Mouse (Mus musculus) T-helper 2 cell (primary cell): ENCODE data around the gene Wfdc11.
"Not testable (repeated sequence)": the region's sequence is repeated elsewhere in the genome, so short reads cannot be mapped to it uniquely, and the experiment has no call there.

ENCODE experiments used
- in situ Hi-C: fragments of 300-600 bp; cut with MboI, MseI; formaldehyde crosslinking; loops from one replicate; pipeline ENCODE4 v1.15.1; 2025; ENCODE audit warnings: high pct_unique_total_duplicates

The Wfdc11 gene

GRCm38 (mm10) chr2:164673987-164674386 lies at the start of gene Wfdc11:
Gene Wfdc11, minus strand, starts transcription at chr2:164674087.
- in situ Hi-C loops, result no loop called here

- in situ Hi-C loops, result loop anchor here (5.0 to 10.0 kb wide), 2 partner anchors 298 to 494 kb away; no protein-coding TSS in a partner anchor
Measured at GRCm38 (mm10) chr2:164723276-164723675, 49.4 kb upstream of the Wfdc11 start.

- in situ Hi-C loops, result not testable (repeated sequence)
Measured at GRCm38 (mm10) chr2:164716194-164716786, 42.4 kb upstream of the Wfdc11 start.

DNA sequence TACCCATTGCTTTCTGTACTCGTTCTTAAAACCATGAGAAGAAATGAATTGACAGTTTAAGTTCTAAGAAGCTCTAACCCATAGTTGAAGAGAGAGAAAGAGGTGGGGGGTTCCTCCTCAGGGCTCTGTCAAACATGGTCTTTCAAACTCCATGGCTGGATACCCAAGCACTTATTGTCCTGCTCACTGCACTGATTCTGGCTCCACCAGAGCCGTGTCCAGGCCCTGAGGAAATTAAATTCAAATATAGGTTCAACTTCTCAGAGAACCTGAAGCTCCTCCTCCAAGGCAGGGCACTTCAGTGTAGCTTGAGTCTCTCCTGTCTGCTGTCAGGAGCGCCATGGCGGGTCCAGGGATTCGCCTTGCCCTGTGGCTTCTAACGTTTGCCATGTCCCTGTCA lies 41.1 kb upstream of the Wfdc11 start, which contains the start of gene Spint5:
Gene Spint5 (plus strand): TSS at position 301 of the 400 bp plus-strand sequence.
- in situ Hi-C loops, result no loop called here

GRCm38 (mm10) chr2:164705991-164706390 lies 32.1 kb upstream of the Wfdc11 start:
- in situ Hi-C loops, result no loop called here

GRCm38 (mm10) chr2:164705328-164705727 lies 31.4 kb upstream of the Wfdc11 start:
- in situ Hi-C loops, result no loop called here

GRCm38 (mm10) chr2:164704235-164704634 lies 30.3 kb upstream of the Wfdc11 start:
- in situ Hi-C loops, result no loop called here

DNA sequence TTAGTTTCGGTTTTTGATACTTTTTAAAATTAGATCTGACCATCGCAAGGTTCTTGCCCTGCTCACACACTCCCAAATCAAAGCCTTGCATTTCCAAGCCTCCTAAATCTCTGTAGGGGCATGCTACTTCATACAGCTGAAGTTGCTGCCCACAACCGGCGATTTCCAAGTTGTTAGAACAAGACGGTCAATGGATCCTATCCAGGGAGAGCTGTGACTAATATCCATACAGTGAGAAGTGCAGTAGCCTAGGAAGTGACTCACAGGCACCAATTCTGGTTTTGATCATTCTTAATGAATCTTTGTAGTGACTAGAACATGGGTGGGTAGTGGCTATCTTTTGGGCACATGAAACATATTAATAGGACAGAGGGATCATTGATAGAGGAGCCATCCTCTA lies 27.9 kb upstream of the Wfdc11 start:
- in situ Hi-C loops, result no loop called here

- in situ Hi-C loops, result no loop called here
Measured at GRCm38 (mm10) chr2:164700959-164701358, 27.1 kb upstream of the Wfdc11 start.

DNA sequence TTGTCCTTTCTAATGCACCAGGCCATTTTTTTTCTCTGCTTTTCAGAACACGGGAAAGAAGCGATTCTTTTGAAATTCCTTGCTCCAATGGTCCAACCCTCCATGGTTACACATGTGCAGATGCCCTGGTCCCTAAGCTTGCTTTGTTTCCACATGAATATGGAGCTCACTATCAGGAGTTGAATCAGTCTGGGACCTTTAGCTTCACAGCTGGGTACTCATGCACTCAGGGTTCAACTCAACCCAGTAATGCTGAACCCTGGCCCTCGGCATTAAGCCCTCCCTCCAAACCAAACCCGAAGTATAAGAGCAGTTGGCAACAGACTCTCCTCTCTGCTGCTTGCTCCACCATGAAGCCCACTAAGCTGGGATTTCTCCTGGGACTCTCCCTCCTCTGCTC lies 24.3 kb upstream of the Wfdc11 start, which contains the start of gene Spint4:
Gene Spint4 (plus strand): TSS at position 301 of the 400 bp plus-strand sequence.
- in situ Hi-C loops, result no loop called here

DNA sequence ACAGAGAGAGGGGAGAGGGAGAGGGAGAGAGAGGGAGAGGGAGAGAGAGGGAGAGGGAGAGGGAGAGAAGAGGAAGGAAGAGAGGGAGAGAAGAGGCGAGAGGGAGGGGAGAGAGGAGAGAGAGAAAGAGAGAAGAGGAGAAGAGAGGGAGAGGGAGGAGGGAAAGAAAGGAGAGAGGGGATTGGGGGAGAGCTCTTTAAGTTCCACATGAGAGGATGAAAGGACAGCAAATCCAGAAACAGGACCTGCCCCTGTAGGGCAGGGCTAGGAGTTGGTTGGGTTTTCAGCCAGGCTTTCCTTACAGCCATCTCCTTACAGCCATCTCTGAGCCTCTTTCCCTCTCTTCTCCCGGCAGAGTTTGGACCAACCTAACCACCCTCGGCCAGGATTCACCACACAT lies 10.9 kb upstream of the Wfdc11 start, which contains the start of gene Wfdc13:
Gene Wfdc13 (plus strand): TSS at position 301 of the 400 bp plus-strand sequence.
- in situ Hi-C loops, result no loop called here

GRCm38 (mm10) chr2:164679906-164680305 lies 6.0 kb upstream of the Wfdc11 start:
- in situ Hi-C loops, result no loop called here

DNA sequence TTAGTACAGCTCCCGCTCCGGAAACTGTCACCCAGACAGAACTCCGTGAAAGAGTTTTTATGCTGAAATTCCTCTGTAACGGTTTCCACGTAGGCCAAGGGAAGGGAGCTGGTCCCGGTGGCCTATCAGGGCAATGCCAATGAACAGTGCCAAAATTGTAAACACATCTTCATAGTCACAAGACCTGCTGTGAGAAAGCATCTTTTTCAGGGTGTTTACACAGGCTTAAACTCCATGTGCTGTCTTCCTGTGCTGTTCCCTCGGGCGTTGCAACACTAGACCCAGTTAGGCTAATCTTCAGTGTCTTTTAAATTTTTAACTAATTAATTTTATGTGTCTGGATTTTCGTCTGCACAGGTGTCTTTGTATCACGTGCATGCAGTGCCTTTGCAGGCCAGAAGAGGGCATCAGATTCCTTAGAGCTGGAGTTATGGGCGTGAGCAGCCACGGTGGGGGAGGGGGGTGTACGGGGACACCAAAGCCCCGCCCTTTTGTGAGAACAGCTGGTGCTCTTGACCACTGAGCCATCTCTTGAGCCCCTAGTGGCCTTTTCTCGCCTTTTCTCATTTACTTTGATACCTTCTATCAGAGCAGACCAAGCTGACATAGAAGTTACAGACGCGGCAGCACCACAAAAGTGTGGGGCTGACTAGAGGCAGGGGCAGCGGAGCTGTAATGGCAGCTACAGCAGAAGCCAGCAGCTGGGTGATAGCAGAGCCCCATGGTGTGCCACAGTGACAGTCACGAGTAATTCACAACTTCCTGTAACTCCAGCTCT lies 5.2 kb upstream of the Wfdc11 start:
- in situ Hi-C loops, result no loop called here

DNA sequence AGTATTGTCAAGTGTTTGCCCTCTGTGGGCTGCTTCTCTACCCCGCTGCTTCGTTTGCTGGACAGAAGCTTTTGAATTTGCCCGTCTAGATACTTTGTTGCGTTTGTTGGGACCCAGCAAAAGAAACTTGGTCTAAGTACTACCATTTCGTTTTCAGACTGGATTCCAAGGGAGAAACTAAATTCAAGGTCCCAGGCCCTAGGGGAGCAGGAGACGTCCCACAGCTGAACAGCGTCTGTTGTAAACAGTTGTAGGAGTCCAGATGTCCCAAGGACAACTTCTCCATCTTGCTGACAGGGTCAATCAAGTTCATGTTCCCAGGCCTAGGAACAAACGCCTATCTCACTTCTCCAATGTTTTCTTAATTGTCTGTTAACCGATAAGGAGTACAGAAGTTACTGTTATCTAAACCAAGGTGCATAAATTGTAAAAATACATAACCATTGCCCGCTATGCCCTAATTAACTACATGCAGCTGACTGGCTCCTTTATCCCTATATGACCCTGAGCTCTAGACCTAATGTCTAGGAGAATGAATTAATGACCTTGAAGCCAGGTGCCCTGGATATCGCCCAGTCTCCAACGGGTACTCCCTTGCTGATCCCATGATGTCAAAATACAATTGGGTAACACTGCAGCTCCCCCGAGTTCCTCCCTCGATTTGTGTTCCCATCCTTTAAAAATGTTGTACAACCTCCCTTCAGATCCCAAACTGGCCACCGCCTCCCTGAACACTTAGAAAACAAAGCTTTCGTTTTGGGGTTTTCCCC lies 3.2 kb upstream of the Wfdc11 start:
- in situ Hi-C loops, result no loop called here

DNA sequence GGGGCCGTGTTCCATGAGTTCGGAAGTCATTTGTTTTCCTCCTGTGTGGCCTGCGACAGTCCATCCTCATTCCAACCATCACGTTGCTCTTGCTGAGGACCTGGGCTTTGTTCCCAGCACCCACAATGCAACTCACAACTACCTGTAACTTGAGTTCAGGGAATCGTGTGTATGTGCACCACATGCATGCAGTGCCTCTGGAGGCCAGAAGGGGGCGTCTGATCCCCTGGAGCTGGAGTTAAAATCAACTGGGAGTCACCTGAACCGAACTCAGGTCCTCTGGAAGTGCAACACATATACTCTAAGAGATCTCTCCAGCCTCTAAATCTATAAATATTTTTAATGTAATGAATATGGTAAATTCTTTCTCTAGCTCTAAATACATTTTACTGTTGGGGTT lies 2.2 kb upstream of the Wfdc11 start:
- in situ Hi-C loops, result no loop called here

- in situ Hi-C loops, result no loop called here
Measured at GRCm38 (mm10) chr2:164670938-164671337, 2.9 kb downstream of the Wfdc11 start.

GRCm38 (mm10) chr2:164670261-164670660 lies 3.6 kb downstream of the Wfdc11 start:
- in situ Hi-C loops, result no loop called here

GRCm38 (mm10) chr2:164664851-164665250 lies 9.0 kb downstream of the Wfdc11 start:
- in situ Hi-C loops, result loop anchor here (10.0 kb wide), 1 partner anchor 1470 kb away; no protein-coding TSS in a partner anchor

GRCm38 (mm10) chr2:164656483-164656882 lies 17.4 kb downstream of the Wfdc11 start, which contains the start of gene Wfdc9:
Gene Wfdc9, minus strand, starts transcription at chr2:164656583.
- in situ Hi-C loops, result no loop called here

DNA sequence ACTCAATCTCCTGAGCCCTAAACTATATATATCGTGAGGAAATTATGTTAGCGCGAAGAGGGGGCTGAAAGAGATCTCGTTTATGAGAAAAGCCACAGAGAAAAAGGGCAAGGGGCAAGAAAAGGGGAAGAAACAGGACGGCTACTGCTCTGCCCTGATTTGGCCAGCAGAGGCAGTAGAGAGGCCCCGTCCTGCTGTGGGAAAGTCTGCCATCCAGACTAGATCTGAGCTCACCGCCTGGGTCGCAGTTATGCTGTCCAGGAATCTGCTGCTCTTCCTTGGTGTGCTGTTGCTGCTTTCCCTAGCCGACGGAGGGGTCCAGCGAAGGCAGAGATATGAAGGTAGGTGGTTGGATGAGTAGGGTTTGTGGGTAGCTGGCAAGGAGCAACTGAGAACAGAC lies 18.0 kb downstream of the Wfdc11 start, which contains the start of gene Wfdc10:
Gene Wfdc10 (plus strand): TSS at position 189 of the 400 bp plus-strand sequence.
- in situ Hi-C loops, result no loop called here

DNA sequence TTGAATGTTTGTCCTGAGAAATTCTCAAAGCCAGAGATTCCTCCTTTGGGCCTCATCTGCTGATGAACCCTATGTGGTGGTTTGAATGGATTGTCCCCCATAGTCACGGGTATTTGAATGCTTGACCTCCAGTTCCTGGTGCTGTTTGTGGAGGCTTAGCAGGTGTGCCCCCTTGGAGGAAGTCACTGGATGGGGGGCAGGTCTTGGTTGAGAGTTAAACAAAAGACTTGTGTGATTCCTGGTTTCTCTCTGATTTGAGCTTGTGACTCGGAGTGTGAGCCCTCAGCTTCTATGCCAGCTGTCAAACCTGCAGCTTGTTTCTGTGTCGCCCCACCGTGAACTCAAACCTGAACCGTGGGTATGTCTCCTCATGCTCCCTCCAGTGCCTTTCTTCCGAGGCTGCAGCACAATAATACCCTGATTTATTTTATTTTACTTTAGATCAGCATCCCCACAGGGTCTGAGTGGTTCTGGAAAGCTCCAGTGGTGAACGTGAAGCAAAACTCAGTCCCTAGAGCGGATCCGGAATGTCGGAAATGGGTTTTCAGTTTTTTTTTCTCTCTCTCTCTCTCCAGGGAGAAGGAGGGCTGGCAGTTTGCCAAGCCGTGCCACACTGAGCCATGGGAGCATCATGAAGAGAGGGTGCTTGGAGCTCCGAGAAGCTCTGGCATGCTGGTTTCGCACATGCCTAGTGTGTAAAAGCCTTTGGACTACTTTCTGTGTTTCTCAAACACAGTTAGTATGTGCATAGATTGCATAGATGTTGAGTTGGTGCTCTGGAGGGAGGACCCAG lies 31.8 kb downstream of the Wfdc11 start:
- in situ Hi-C loops, result loop anchor here (10.0 kb wide), 1 partner anchor 343 kb away; no protein-coding TSS in a partner anchor
